ENCODE assay signal across 15 mouse cellular contexts in the genomic region with DNA sequence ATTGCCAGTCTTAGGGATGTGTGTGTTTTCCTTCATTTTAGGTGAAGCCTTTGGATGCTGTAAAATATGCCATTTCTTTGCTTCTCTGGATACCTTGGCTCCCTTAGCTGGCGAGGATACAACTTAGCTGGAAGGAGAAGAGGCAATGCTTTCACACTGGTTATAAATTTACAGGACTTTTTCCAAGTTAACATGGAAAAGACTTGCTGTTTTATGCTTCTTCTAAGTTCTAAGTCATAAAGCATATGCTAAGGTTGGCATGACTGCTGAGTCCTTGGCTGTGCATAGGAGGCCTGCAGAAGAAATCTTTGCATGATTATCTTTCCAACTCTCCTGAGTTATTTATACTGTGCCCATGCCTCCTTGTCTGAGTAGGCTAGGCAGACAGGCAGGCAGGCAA. TPM values are rescaled to one million over a fixed set of nuclear protein-coding genes. Genes with fewer than 3 reads are reported as not detected.
DNase-seq lines count a peak whose midpoint lies in the region; ATAC-seq and TF ChIP-seq lines count a peak whose summit lies in the region.
"Had no signal": no experiment of that assay in that cellular context is flagged by ENCODE, and none has a peak within 500 bp of the region (broad histone marks: within the 10 kb centered on the region; RNA-seq: fewer than 3 reads in every experiment).

No protein-coding gene starts in this region.

- H3K27ac ChIP-seq in forebrain, embryonic 15.5 days (replicated peaks): no peak overlapping the region
- H3K27ac ChIP-seq in forebrain, embryonic 10.5 days: no peak overlapping the region
- H3K27ac ChIP-seq in forebrain, postnatal 0 days (ENCODE audit: low read depth, low read length): no peak overlapping the region
- H3K27ac ChIP-seq: kidney, embryonic 15.5 days; liver, embryonic 13.5 days; stomach, embryonic 15.5 days had no signal

- no peak overlapping the region for H3K9ac ChIP-seq in forebrain, embryonic 15.5 days (replicated peaks)
- H3K9ac ChIP-seq in forebrain, postnatal 0 days: no peak overlapping the region
- H3K9ac ChIP-seq: kidney, embryonic 15.5 days; liver, embryonic 13.5 days; stomach, embryonic 15.5 days had no signal

- WGBS in forebrain, embryonic 15.5 days: 67% methylated on average over 1 of the region's 1 CpGs
- WGBS in forebrain, embryonic 10.5 days: 80% methylated on average over 1 of the region's 1 CpGs
- 56% methylated on average over 1 of the region's 1 CpGs for WGBS in forebrain, postnatal 0 days

- H3K4me2 ChIP-seq in forebrain, embryonic 15.5 days (replicated peaks): no peak overlapping the region
- no peak overlapping the region for H3K4me2 ChIP-seq in forebrain, postnatal 0 days (ENCODE audit: low read depth)
- H3K4me2 ChIP-seq: kidney, embryonic 15.5 days; liver, embryonic 13.5 days; stomach, embryonic 15.5 days had no signal

- TF ChIP-seq CTCF in forebrain, postnatal 0 days (IDR thresholded peaks at IDR 0.05; ENCODE audit: low read depth): no peak

- DNase-seq in forebrain, embryonic 10.5 days (ENCODE audit: extremely low spot score, low spot score): no peak
- DNase-seq in layer of hippocampus, adult 11-12 months (ENCODE audit: low spot score): peak; percentile 15
- DNase-seq in layer of hippocampus, postnatal 25 days (ENCODE audit: extremely low spot score in 1 of 2, low spot score in 1 of 2): no peak
- peak; percentile 85 for DNase-seq in forebrain, postnatal 0 days
- DNase-seq in right cerebral cortex, postnatal 4 days: peak; percentile 32
- no peak for DNase-seq in natural killer cell, adult 2 months (ENCODE audit: low spot score in 2 of 2)
- DNase-seq: cerebellum, adult 9-10 months; liver, embryonic 13.5 days; lung, postnatal 10 days; thymus, postnatal 25 days had no signal

- no peaks in the 10 kb centered on the region for H3K9me3 ChIP-seq in forebrain, embryonic 15.5 days
- no peaks in the 10 kb centered on the region for H3K9me3 ChIP-seq in forebrain, embryonic 10.5 days
- H3K9me3 ChIP-seq in forebrain, postnatal 0 days (ENCODE audit: low read length): no peaks in the 10 kb centered on the region
- H3K9me3 ChIP-seq: kidney, embryonic 15.5 days; liver, embryonic 13.5 days; stomach, embryonic 15.5 days had no signal

- H3K27me3 ChIP-seq in forebrain, embryonic 15.5 days: no peaks in the 10 kb centered on the region
- H3K27me3 ChIP-seq in forebrain, embryonic 10.5 days (ENCODE audit: poor library complexity, severe bottlenecking): no peaks in the 10 kb centered on the region
- no peaks in the 10 kb centered on the region; the same call in 1 of the 2 replicates for H3K27me3 ChIP-seq in forebrain, postnatal 0 days (ENCODE audit: insufficient read depth, low read length)
- H3K27me3 ChIP-seq: kidney, embryonic 15.5 days; liver, embryonic 13.5 days; stomach, embryonic 15.5 days had no signal

- ATAC-seq in forebrain, embryonic 15.5 days (replicated peaks): peak; percentile 90
- ATAC-seq in forebrain, postnatal 0 days: peak; percentile 95
- ATAC-seq in megakaryocyte, adult 5-6 weeks (ENCODE audit: poor library complexity, severe bottlenecking): no peak
- ATAC-seq: hindbrain, embryonic 16.5 days had no signal

- no peaks in the 10 kb centered on the region for H3K36me3 ChIP-seq in forebrain, embryonic 15.5 days
- no peaks in the 10 kb centered on the region for H3K36me3 ChIP-seq in forebrain, embryonic 10.5 days (replicated peaks)
- no peaks in the 10 kb centered on the region for H3K36me3 ChIP-seq in forebrain, postnatal 0 days (ENCODE audit: insufficient read depth)
- H3K36me3 ChIP-seq: liver, embryonic 13.5 days; stomach, embryonic 15.5 days had no signal

- no peaks in the 10 kb centered on the region for H3K4me1 ChIP-seq in forebrain, embryonic 15.5 days
- H3K4me1 ChIP-seq in forebrain, embryonic 10.5 days: no peaks in the 10 kb centered on the region
- H3K4me1 ChIP-seq in forebrain, postnatal 0 days (ENCODE audit: insufficient read depth): no peaks in the 10 kb centered on the region
- H3K4me1 ChIP-seq: kidney, embryonic 15.5 days; liver, embryonic 13.5 days; stomach, embryonic 15.5 days had no signal

- H3K4me3 ChIP-seq in forebrain, embryonic 15.5 days: no peak overlapping the region
- H3K4me3 ChIP-seq in forebrain, embryonic 10.5 days: no peak overlapping the region
- H3K4me3 ChIP-seq in forebrain, postnatal 0 days (ENCODE audit: low read depth, low read length): no peak overlapping the region
- H3K4me3 ChIP-seq: kidney, embryonic 15.5 days; liver, embryonic 13.5 days; stomach, embryonic 15.5 days had no signal

RNA-seq across cellular contexts. Expression of gene Rin2, which starts 49.3 kb away (rescaled TPM):
- polyA plus RNA-seq in forebrain, embryonic 15.5 days (2015; fragmentation: Nextera tagmentation; extraction: Ambion mirVana): 8.5 and 12.4 TPM in 2 replicates
- 10.1 and 11.0 TPM in 2 replicates for polyA plus RNA-seq in forebrain, embryonic 10.5 days (2016; fragmentation: Nextera tagmentation; extraction: Ambion mirVana)
- 10 to 100 TPM; 20.1 to 31.1 TPM for total RNA-seq in layer of hippocampus, postnatal 25 days (2021)
- total RNA-seq in forebrain, postnatal 0 days (2014; rRNA removed): 8.2 and 12.7 TPM in 2 replicates
- 6.9 and 9.9 TPM in 2 replicates for polyA plus RNA-seq in forebrain, postnatal 0 days (2015; fragmentation: Nextera tagmentation; extraction: Ambion mirVana)
- 34.1 and 39.7 TPM in 2 replicates for total RNA-seq in megakaryocyte, adult 5-6 weeks (2015)
- total RNA-seq in megakaryocyte, adult 5-6 weeks (2017): 53.6 and 54.6 TPM in 2 replicates

Comparison
In these comparisons a context has a peak if more than half of its experiments do, and no peak if none do; other contexts are left out.
1. DNase-seq: peak in layer of hippocampus, adult 11-12 months (single experiment), forebrain, postnatal 0 days (single experiment) and right cerebral cortex, postnatal 4 days (single experiment); none in forebrain, embryonic 10.5 days (single experiment), layer of hippocampus, postnatal 25 days (0 of 2) and natural killer cell, adult 2 months (0 of 2).